Mouse (Mus musculus): ENCODE results near the gene Hsd3b7. TPM values are rescaled to one million over a fixed set of nuclear protein-coding genes. Genes with fewer than 3 reads are reported as not detected.

The Hsd3b7 gene
- polyA plus RNA-seq, 1 experiment from 2014 or later = 12.1 TPM

DNA sequence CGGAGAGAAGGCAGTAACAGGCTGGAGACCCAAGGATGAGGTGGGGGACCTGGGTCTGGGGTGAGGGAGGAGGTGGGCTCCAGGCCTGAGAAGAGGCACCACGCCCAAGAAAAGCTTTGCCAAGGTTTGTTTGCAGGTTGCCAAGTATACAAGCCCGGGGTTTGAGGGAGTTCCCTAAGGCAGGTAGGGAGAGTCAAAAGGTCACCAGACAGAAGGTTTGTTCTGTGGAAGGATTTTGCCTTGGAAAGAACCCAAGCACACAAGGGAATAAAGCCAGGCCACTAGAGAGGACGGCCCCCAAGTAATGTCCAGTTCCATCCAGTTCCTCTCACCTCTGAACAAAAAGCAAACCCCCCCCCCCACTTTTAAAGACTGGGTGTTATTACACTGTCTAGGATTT lies 10.8 kb downstream of the Hsd3b7 start:
- Histone ChIP-seq H3K4me1 (ENCODE audit: control insufficient read depth, insufficient read depth, low read depth, low read length) (no peaks in the 10 kb centered on the region), H3K27me3 (replicated peaks; ENCODE audit: control insufficient read depth, insufficient read depth, low read length) (no peaks in the 10 kb centered on the region), H3K4me2 (ENCODE audit: low read length) (no peak overlapping the region), H3K36me3 (ENCODE audit: control insufficient read depth, insufficient read depth, low read length) (peaks cover 33% of the 10 kb centered on the region), H3K4me3 (ENCODE audit: low read length) (no peak overlapping the region), H3K9ac (ENCODE audit: low read depth, low read length) (no peak overlapping the region), H3K27ac (ENCODE audit: low read depth, low read length) (no peak overlapping the region), H3K9me3 (ENCODE audit: control insufficient read depth, low read length) (no peaks in the 10 kb centered on the region)
- no peak for ATAC-seq
- WGBS = 81% methylated on average over 4 of the region's 4 CpGs

DNA sequence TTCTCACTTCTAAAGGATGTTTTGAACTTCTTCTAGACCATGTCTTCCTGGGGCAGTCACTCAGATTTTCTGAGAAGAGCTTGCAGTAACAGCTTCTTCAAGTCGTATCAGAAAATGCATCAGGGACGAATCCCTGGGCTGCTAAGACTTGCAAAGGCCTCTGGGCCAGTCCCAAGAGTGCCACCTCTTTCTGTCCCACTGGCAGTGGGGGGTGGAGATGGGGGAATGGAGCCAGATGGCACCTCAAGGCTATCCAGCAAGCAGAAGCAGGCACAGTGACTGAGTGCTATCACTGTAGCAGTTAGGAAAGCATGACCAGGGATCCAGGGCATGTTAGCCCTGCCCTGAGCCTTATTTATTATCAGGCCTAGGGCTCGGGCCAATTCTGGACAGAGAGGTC lies 11.9 kb downstream of the Hsd3b7 start:
- no peak for ATAC-seq
- Histone ChIP-seq H3K4me2 (ENCODE audit: low read length) (no peak overlapping the region), H3K4me3 (ENCODE audit: low read length) (no peak overlapping the region), H3K27ac (ENCODE audit: low read depth, low read length) (no peak overlapping the region), H3K27me3 (replicated peaks; ENCODE audit: control insufficient read depth, insufficient read depth, low read length) (no peaks in the 10 kb centered on the region), H3K4me1 (ENCODE audit: control insufficient read depth, insufficient read depth, low read depth, low read length) (no peaks in the 10 kb centered on the region), H3K9me3 (ENCODE audit: control insufficient read depth, low read length) (no peaks in the 10 kb centered on the region), H3K36me3 (ENCODE audit: control insufficient read depth, insufficient read depth, low read length) (peaks cover 29% of the 10 kb centered on the region), H3K9ac (ENCODE audit: low read depth, low read length) (no peak overlapping the region)
- 84% methylated on average over 3 of the region's 3 CpGs for WGBS

DNA sequence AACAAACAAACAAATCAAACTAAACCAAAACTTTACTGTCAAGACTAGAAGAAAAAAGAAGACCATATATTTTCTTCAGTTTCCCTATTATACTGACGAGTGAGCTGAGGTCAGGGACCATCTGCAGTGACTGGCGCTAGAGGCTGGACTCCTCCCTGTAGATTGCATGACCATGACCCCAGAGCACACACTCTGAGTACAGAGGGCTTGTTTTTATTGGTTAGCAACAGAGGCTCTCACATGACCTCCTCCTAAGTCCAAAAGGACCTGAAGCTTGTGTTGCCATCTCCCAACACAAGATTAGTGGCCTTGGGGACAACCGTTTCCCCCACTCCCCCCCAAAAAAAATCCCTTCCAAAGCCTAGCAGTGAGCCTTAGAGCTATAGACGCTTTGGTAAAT lies 13.4 kb downstream of the Hsd3b7 start:
- peaks cover 30% of the 10 kb centered on the region for H3K36me3 ChIP-seq (ENCODE audit: control insufficient read depth, insufficient read depth, low read length)
- WGBS = 88% methylated on average over 4 of the region's 4 CpGs
- no peaks in the 10 kb centered on the region for H3K4me1 ChIP-seq (ENCODE audit: control insufficient read depth, insufficient read depth, low read depth, low read length)
- H3K27me3 ChIP-seq (replicated peaks; ENCODE audit: control insufficient read depth, insufficient read depth, low read length) = no peaks in the 10 kb centered on the region
- H3K4me3 ChIP-seq (ENCODE audit: low read length) = no peak overlapping the region
- no peaks in the 10 kb centered on the region for H3K9me3 ChIP-seq (ENCODE audit: control insufficient read depth, low read length)
- no peak overlapping the region for H3K9ac ChIP-seq (ENCODE audit: low read depth, low read length)
- H3K4me2 ChIP-seq (ENCODE audit: low read length) = no peak overlapping the region
- H3K27ac ChIP-seq (ENCODE audit: low read depth, low read length) = no peak overlapping the region
- ATAC-seq = no peak

DNA sequence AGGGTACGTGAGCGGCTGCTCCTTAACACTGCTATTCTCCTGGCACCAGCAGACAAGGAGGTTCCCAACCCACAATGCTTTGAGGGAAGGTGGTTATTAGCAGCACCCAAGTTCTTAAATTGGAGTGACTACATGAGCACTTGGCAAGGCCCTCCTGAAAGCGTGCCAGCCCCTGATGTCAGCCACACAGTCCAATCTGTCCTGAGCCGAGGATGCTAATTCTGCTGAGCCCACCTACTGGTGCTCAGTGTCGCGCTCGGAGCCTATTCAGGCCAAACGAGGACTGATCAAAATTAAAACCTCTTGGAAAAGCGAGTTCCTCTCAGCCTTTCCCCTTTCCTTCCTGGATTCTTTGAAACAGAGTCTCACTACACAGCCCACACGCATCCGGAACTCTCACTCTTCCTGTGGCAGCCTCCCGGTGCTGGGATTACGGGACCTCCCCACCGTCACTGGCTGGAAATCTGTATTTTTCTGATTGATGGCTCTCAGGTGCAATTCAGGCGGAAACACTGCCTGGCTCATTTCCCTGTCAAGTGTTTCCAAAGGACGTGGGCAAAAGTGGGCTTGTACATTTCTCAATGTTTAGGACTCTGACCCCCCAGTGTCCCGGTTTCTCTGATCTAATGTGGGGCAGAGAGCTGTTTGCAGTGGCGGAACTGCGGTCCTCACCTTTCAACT lies 14.0 kb downstream of the Hsd3b7 start:
- H3K36me3 ChIP-seq (ENCODE audit: control insufficient read depth, insufficient read depth, low read length) = peaks cover 27% of the 10 kb centered on the region
- no peak overlapping the region for H3K4me3 ChIP-seq (ENCODE audit: low read length)
- no peak overlapping the region for H3K9ac ChIP-seq (ENCODE audit: low read depth, low read length)
- no peak for ATAC-seq
- no peaks in the 10 kb centered on the region for H3K9me3 ChIP-seq (ENCODE audit: control insufficient read depth, low read length)
- no peaks in the 10 kb centered on the region for H3K4me1 ChIP-seq (ENCODE audit: control insufficient read depth, insufficient read depth, low read depth, low read length)
- H3K27ac ChIP-seq (ENCODE audit: low read depth, low read length) = no peak overlapping the region
- 76% methylated on average over 19 of the region's 19 CpGs for WGBS
- H3K4me2 ChIP-seq (ENCODE audit: low read length) = no peak overlapping the region
- no peaks in the 10 kb centered on the region for H3K27me3 ChIP-seq (replicated peaks; ENCODE audit: control insufficient read depth, insufficient read depth, low read length)

GRCm38 (mm10) chr7:127815116-127815665 lies 14.8 kb downstream of the Hsd3b7 start:
- Histone ChIP-seq H3K27me3 (replicated peaks; ENCODE audit: control insufficient read depth, insufficient read depth, low read length) (no peaks in the 10 kb centered on the region), H3K36me3 (ENCODE audit: control insufficient read depth, insufficient read depth, low read length) (peaks cover 23% of the 10 kb centered on the region), H3K27ac (ENCODE audit: low read depth, low read length) (no peak overlapping the region), H3K9ac (ENCODE audit: low read depth, low read length) (no peak overlapping the region), H3K4me3 (ENCODE audit: low read length) (no peak overlapping the region), H3K4me2 (ENCODE audit: low read length) (no peak overlapping the region), H3K4me1 (ENCODE audit: control insufficient read depth, insufficient read depth, low read depth, low read length) (no peaks in the 10 kb centered on the region), H3K9me3 (ENCODE audit: control insufficient read depth, low read length) (no peaks in the 10 kb centered on the region)
- whole genome bisulfite sequencing = 92% methylated on average over 15 of the region's 15 CpGs
- no peak for ATAC-seq

DNA sequence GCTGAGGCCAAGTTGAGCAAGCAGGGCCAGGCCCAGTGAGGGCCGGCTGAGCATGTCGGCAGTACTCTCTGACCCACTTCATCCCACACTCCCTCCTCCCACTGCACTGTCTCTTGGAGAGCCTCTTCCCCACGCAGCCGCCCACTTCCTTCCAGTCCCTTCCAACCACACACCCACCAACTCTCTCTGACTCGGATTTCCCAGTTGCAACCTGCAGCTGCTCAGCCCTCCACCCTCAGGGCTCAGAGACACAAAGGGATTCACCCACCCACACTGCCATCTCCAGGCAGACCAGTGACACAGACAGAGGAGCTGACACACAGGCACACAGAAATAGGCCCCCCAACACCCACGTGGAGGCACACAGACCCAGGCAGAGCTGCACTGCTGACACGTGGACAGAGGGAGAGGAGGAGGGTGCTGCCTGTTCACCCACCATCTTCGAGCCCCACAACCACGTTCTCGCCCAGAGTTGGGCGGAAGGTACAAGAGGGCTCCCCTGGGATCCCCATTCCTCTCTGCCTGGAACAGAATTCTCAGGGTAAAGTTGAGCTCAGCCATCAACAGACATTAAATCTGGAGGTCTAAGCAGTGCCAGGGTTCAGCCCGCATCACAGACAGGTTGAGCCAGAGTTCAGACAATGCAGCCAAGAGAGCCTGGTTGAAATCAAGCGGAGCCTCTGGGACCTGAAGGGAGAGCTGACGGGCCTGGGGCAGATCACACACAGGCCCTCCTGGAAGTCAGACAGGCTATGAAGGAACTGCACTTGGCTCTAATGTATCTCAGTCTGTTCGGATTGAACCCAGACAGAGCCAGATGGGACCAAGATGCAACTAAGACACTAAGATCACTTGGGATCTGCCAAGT lies 15.8 kb downstream of the Hsd3b7 start:
- H3K9ac ChIP-seq (ENCODE audit: low read depth, low read length) = no peak overlapping the region
- no peaks in the 10 kb centered on the region for H3K4me1 ChIP-seq (ENCODE audit: control insufficient read depth, insufficient read depth, low read depth, low read length)
- 63% methylated on average over 15 of the region's 15 CpGs for WGBS
- H3K27ac ChIP-seq (ENCODE audit: low read depth, low read length) = no peak overlapping the region
- H3K36me3 ChIP-seq (ENCODE audit: control insufficient read depth, insufficient read depth, low read length) = peaks cover 15% of the 10 kb centered on the region
- H3K9me3 ChIP-seq (ENCODE audit: control insufficient read depth, low read length) = no peaks in the 10 kb centered on the region
- no peak for ATAC-seq
- no peak overlapping the region for H3K4me2 ChIP-seq (ENCODE audit: low read length)
- H3K4me3 ChIP-seq (ENCODE audit: low read length) = no peak overlapping the region
- no peaks in the 10 kb centered on the region for H3K27me3 ChIP-seq (replicated peaks; ENCODE audit: control insufficient read depth, insufficient read depth, low read length)

DNA sequence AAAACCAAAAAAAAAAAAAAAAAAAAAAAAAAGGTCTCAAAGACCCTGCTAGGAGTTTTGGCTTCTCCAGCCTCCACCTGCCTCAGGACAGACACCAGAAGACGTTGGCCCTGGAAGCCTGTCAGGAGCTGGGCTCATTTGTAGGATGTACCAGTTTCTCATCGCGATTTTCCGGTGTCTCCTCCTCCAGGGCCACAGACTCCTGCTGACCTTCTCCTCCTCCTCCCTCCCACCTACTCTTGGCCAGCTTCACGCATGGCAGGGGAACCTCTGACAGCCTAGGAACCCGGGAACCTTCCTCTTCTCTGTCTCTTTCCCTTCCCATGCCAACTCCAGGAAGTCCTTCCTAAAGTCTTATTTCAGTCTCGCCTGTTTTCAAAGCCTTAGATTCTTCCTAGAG lies 16.6 kb downstream of the Hsd3b7 start:
- no peaks in the 10 kb centered on the region for H3K9me3 ChIP-seq (ENCODE audit: control insufficient read depth, low read length)
- WGBS = 70% methylated on average over 7 of the region's 7 CpGs
- no peak overlapping the region for H3K9ac ChIP-seq (ENCODE audit: low read depth, low read length)
- no peak overlapping the region for H3K4me3 ChIP-seq (ENCODE audit: low read length)
- peaks cover 13% of the 10 kb centered on the region for H3K36me3 ChIP-seq (ENCODE audit: control insufficient read depth, insufficient read depth, low read length)
- no peaks in the 10 kb centered on the region for H3K27me3 ChIP-seq (replicated peaks; ENCODE audit: control insufficient read depth, insufficient read depth, low read length)
- no peak overlapping the region for H3K4me2 ChIP-seq (ENCODE audit: low read length)
- no peak overlapping the region for H3K27ac ChIP-seq (ENCODE audit: low read depth, low read length)
- H3K4me1 ChIP-seq (ENCODE audit: control insufficient read depth, insufficient read depth, low read depth, low read length) = no peaks in the 10 kb centered on the region; the same call in 1 of the 2 replicates
- ATAC-seq = no peak

- H3K36me3 ChIP-seq (ENCODE audit: control insufficient read depth, insufficient read depth, low read length) = peaks cover 13% of the 10 kb centered on the region
- peaks cover 3% of the 10 kb centered on the region for H3K4me1 ChIP-seq (ENCODE audit: control insufficient read depth, insufficient read depth, low read depth, low read length)
- no peak overlapping the region for H3K9ac ChIP-seq (ENCODE audit: low read depth, low read length)
- no peak overlapping the region for H3K4me3 ChIP-seq (ENCODE audit: low read length)
- no peak for ATAC-seq
- 84% methylated on average over 5 of the region's 5 CpGs for WGBS
- H3K27me3 ChIP-seq (replicated peaks; ENCODE audit: control insufficient read depth, insufficient read depth, low read length) = no peaks in the 10 kb centered on the region
- H3K9me3 ChIP-seq (ENCODE audit: control insufficient read depth, low read length) = no peaks in the 10 kb centered on the region
- H3K4me2 ChIP-seq (ENCODE audit: low read length) = no peak overlapping the region
- no peak overlapping the region for H3K27ac ChIP-seq (ENCODE audit: low read depth, low read length)
Observed at GRCm38 (mm10) chr7:127817776-127818175, 17.4 kb downstream of the Hsd3b7 start.

GRCm38 (mm10) chr7:127820836-127821509 lies 20.6 kb downstream of the Hsd3b7 start:
- ATAC-seq = no peak
- Histone ChIP-seq H3K9me3 (ENCODE audit: control insufficient read depth, low read length) (no peaks in the 10 kb centered on the region), H3K36me3 (ENCODE audit: control insufficient read depth, insufficient read depth, low read length) (peaks cover 3% of the 10 kb centered on the region; the same call in 1 of the 2 replicates), H3K9ac (ENCODE audit: low read depth, low read length) (no peak overlapping the region), H3K4me2 (ENCODE audit: low read length) (no peak overlapping the region), H3K27ac (ENCODE audit: low read depth, low read length) (no peak overlapping the region), H3K4me1 (ENCODE audit: control insufficient read depth, insufficient read depth, low read depth, low read length) (peaks cover 18% of the 10 kb centered on the region), H3K27me3 (replicated peaks; ENCODE audit: control insufficient read depth, insufficient read depth, low read length) (no peaks in the 10 kb centered on the region), H3K4me3 (ENCODE audit: low read length) (no peak overlapping the region)
- 72% methylated on average over 13 of the region's 13 CpGs for WGBS

Data from hindbrain, embryonic 16.5 days (tissue).